Mouse (Mus musculus): ENCODE results near the gene Sestd1.

The Sestd1 gene

DNA sequence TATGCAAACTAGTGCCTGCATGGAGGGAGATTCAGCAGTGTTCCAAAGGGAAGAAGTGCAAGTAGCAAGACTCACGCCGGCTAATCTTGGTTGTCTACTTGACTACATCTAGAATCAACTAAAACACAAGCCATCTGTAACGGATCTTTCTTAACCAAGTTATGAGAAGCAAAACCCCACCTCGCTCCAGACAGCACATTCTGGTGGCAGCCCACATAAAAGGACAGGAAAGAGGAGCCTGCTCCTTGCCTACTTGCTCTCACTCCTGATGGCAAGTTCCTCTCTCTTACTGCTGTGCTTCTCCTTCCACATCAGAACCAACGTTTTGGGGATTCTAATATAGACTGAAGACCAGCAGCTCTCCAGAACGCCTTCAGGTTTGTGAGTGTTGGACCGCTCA, 9.6 kb downstream of the Sestd1 start:
- no peak for DNase-seq (ENCODE audit: low read depth, low spot score)

- no peak for DNase-seq (ENCODE audit: low read depth, low spot score)
These were observed 10.3 kb downstream of the Sestd1 start for GRCm38 (mm10) chr2:77270136-77270535.

DNA sequence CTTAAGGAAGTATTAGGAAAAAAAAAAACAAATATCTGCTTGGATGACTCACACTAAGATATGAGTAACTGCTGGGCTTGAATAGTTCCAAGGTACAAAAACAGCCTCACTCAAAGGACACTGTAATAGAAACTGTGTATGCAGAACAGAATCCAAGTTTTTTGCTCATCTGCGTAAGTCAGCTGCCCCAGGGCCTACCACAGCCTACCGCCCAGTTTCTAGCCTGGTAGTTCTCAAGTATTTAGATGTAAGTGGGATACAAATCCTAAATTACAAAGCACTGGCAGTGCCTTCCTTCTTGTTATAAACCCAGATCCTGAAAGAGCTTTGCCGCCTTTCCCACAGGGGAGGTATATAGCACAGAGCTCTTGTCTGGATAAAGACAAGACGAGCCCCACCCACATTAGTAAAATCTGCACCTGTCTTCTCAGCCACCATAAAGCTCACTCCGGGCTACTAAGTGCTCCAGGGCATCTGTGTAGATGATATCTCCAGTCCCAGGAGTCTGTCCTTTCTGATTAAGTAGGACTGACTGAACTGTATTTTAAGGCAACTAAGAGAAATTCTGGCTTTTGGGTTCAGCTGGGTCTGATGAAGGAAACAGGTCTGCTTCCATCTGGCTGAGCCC, 11.7 kb downstream of the Sestd1 start:
- no peak for DNase-seq (ENCODE audit: low read depth, low spot score)

- DNase-seq (ENCODE audit: low read depth, low spot score): no peak
These were observed 13.5 kb downstream of the Sestd1 start for GRCm38 (mm10) chr2:77266931-77267330.

- DNase-seq (ENCODE audit: low read depth, low spot score): no peak
These were observed 14.4 kb downstream of the Sestd1 start for GRCm38 (mm10) chr2:77266011-77266410.

DNA sequence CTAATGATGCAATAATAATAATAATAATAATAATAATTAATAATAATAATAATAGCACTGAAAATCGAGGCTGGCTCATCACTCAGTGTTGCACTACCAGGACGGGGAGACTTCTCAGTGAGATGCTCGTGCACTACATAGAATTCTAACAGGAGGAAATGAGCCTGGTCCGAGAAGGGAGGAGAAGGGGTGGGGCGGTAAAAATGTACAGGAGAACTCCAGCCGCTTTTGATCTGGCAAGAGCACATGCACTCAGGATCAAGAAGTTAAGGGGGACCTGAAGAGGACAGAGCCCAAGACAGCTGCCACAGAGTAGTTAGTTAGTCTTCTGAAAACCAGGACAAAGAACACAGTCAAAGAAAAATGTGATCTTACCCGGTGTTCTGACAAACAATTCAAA, 15.1 kb downstream of the Sestd1 start:
- no peak for DNase-seq (ENCODE audit: low read depth, low spot score)

DNA sequence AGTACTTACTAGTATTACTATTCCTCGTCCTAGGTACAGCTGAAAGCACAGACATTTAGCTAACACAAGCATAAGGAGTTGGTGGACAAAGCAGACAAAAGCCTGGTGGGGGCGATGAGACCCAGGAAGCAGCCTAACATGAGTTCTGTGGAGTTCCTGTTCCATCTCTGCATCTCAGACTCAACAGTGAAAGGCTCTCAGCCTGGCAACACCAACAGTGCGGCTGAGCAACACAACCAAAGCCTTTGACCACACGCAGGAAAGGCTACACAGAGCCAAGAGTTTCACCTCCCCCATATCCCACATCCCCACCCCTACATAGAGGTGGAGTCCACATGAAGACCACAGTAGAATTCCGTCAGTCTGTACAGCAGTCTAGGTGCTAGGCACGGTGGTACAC, 15.8 kb downstream of the Sestd1 start:
- no peak for DNase-seq (ENCODE audit: low read depth, low spot score)

GRCm38 (mm10) chr2:77263477-77264435, 16.6 kb downstream of the Sestd1 start:
- DNase-seq (ENCODE audit: low read depth, low spot score): no peak

DNA sequence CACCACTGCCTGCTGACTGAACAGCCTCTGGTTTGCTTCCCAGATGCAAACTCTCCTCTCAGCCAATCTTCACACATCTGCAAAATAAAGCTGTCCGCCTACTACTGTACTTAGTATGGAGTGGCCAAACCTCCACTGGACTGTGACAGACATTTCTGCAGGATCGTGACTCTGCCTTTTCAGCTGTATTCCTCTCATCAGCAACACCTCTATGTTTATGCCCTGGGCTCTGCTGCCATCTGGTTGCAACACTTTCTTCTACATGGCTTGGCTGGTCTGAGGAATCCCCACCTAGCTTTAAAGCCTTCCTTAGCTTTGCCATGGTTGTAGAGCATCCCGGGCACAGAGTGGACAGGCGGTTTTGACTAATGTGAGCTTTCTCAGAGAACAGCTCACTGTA, 20.3 kb downstream of the Sestd1 start:
- DNase-seq (ENCODE audit: low read depth, low spot score): no peak

DNA sequence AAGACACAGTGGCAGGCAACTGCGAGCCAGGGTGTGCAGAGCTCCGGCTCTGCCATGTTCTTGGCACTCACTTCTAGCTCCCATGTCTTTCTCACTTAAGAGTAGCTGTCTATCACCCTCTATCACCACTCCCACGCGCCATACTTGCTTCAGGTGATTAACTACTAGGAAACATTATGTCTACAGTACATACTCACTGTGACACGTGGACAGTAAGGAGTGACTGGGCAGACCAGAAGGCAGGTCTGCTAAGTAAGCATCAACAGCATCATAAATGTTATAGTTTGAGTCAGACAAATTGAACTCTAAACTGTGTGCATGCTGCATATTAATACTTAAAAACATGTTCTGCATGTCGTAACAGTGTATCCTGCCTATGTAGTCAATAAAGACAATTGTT, 27.2 kb downstream of the Sestd1 start:
- no peak for DNase-seq (ENCODE audit: low read depth, low spot score)

DNA sequence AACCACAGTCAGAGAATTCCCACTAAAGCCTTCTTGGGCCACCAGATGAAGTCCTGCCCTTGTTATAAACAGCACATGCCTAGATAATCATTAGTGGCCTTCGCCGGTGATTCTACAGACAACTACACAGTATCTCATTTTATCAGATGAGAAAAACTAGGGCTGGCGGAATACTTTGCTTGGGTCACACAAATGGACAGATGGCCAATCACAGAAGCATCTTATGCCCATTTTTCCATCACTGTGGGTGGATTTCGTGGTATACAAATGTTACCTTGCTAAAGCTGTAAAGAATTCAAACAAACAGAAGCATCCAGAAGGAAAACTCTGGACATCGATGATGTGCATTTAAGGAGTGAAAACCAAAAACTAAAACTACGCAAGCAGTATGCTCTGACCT, 28.7 kb downstream of the Sestd1 start:
- DNase-seq (ENCODE audit: low read depth, low spot score): no peak

DNA sequence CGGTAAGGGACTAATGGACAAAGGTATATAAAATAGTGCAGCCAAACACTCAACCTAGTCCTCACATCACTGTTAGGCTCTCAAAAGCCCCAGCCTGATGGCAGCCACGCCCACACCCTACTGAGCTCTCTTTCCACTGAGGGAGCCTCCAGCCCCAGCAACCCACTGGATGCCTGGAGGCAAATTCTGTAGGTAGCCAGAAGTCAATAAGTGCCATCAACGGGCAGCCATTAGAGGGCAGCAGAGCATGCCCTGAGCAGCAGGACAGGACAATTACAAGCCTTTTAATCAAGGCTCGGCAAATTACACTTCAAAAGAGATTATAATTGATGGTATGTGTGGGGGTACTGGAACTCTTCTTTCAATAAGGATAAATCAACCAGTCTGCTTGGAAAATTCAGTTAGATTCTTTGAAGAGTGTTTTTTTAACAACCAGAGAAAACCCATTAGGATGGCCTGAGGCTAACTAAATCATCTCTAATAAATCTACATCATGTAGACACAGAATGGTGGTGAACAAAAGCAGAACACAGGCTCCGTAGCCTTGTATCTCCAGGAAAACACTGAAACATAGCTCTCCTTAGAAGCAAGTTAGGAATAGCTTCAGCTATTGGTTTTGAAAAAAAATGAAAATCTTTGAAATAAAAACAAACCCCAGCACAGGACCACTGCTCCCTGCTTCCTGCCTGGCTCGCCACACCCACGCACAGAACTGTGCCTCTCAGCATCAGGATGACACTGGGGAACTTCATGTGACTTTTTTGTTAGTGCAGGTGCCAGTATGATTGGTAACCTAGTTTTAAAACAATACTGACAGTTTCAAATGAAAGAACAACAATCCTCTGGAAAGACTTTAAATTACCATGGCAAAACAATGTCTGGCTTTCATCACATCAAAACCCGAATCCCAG, 30.4 kb downstream of the Sestd1 start:
- DNase-seq (ENCODE audit: low read depth, low spot score): peak; percentile 65

GRCm38 (mm10) chr2:77248416-77248815, 32.0 kb downstream of the Sestd1 start:
- no peak for DNase-seq (ENCODE audit: low read depth, low spot score)

GRCm38 (mm10) chr2:77247200-77247830, 33.1 kb downstream of the Sestd1 start:
- no peak for DNase-seq (ENCODE audit: low read depth, low spot score)

- no peak for DNase-seq (ENCODE audit: low read depth, low spot score)
These were observed 34.6 kb downstream of the Sestd1 start for GRCm38 (mm10) chr2:77245806-77246205.

GRCm38 (mm10) chr2:77242248-77242647, 38.1 kb downstream of the Sestd1 start:
- DNase-seq (ENCODE audit: low read depth, low spot score): no peak

DNA sequence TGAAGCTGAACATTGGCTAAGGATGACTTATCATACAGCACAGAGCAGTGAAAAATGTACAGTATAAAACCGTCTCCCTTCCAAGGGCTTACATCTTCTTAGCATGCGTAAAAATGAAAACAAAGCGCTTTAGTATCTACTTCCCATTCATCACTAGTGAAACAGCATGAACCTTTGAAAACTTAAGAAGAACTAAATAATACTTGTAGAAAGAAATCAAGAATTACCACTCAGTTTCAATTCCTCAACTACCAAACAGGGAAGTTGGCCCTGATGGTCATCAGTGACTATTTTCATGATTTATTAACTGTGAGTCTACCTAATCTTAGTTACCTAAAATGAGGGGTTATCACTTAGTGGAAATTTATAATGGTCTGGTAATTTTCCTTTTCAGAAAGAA, 41.8 kb downstream of the Sestd1 start:
- DNase-seq (ENCODE audit: low read depth, low spot score): no peak

DNA sequence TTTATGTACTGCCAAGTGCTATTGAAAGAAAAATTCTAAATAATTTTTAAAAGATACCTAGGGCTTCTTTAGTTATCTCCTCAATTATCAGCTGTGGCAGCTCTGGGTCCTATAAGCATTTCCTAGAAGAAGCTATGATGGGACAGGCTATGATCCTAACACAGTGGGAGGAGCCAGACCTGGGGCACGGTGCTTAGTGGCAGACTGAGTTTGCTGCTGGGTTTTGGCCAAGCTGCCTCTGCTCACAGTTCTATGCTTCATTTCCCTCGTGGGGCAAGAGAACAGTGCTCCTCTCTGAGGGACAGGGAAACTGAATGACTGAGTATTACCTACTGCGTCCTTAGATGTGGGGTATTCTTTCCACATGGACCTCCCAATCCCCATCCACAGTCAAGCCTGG, 42.3 kb downstream of the Sestd1 start:
- DNase-seq (ENCODE audit: low read depth, low spot score): no peak

- no peak for DNase-seq (ENCODE audit: low read depth, low spot score)
These were observed 43.5 kb downstream of the Sestd1 start for GRCm38 (mm10) chr2:77236860-77237259.

DNA sequence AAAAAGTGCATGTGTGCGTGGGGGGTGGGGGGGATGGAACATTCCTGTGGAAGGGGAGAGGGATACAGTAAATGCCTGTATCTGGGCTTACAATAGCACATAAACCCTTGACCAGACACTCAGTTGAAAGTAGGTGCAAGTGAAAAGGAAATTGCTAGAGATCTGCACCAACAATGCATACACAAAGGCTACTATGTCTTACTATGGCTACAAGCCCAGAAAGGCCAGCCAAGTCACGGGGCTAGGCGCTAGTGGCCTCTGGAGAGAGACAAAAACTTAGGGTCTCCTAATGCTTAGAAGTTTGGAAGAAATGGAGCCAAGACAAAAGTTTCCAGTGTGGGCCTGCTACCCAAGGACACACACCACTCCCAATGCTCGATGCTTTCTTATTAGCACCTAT, 44.5 kb downstream of the Sestd1 start:
- no peak for DNase-seq (ENCODE audit: low read depth, low spot score)

DNA sequence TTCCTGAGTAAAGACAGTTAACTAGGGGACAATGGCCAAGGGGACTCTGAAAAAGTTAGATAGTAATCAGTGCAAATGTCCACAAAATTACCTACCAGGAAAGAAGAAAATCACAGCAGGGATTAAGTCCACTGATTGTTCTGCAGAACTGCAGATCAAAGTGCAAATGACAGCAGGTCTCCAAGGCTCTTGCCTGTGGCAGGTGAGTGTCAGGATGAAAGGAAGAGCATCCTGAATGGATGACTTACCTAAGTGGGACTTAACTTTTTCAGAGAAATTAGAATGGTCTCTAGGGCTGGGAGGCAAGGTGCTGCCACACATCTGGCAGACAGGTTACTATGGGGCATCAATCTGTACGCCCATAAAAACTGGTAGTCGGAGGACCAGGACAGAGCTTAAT, 47.8 kb downstream of the Sestd1 start:
- DNase-seq (ENCODE audit: low read depth, low spot score): no peak

DNA sequence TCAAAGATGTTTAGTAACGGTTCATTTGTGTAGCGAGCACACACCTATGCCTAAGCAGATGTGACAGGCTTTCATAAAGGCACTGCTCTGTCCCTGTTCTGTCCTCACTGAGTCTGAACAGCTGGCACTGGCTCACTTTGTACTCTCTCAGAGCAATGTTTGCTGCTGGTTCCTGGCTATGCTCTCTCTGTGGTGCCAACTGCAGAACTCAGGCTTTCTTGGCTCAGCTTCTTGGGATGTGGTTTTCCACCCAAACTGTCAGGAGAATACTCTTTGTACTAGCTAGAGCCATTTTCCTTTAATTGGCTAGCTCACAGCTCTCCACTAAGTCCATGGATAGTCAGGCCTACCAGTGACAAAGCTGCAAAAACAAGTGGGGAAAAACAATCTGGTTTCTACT, 59.4 kb downstream of the Sestd1 start:
- no peak for DNase-seq (ENCODE audit: low read depth, low spot score)

Data from forelimb bud, embryonic 11.5 days (tissue).